Mouse (Mus musculus): Measurements from ENCODE around the gene Hsd17b13. TPM values are rescaled to one million over a fixed set of nuclear protein-coding genes. Genes with fewer than 3 reads are reported as not detected.

Hsd17b13 gene
- polyA plus RNA-seq, 1 experiment from 2014 or later, result not detected

- Histone ChIP-seq H3K4me2 (ENCODE audit: low read depth, severe bottlenecking) (no peak overlapping the region), H3K9me3 (ENCODE audit: control insufficient read depth, low read length) (no peaks in the 10 kb centered on the region), H3K36me3 (ENCODE audit: control insufficient read depth, insufficient read depth, low read length) (no peaks in the 10 kb centered on the region), H3K27ac (replicated peaks; ENCODE audit: low read depth, low read length) (no peak overlapping the region), H3K27me3 (ENCODE audit: control insufficient read depth, insufficient read depth, low read length) (no peaks in the 10 kb centered on the region), H3K4me3 (ENCODE audit: low read depth, low read length) (no peak overlapping the region), H3K4me1 (ENCODE audit: control insufficient read depth, insufficient read depth, low read length) (no peaks in the 10 kb centered on the region), H3K9ac (ENCODE audit: low read length) (no peak overlapping the region)
- no peak for ATAC-seq (ENCODE audit: insufficient number of reproducible peaks, low FRiP score, low TSS enrichment, low read depth)
- 90% methylated on average over 6 of the region's 6 CpGs for WGBS
- no peak for DNase-seq (ENCODE audit: low spot score)
Observed at GRCm38 (mm10) chr5:103906173-103906572, 71.0 kb downstream of the Hsd17b13 start.

Other genes starting within 250 kb of the Hsd17b13 start
- gene Klhl8, start 66.2 kb downstream of the Hsd17b13 start, polyA plus RNA-seq (2014; fragmentation: Nextera tagmentation; extraction: Ambion mirVana), result 11.0 and 11.2 TPM in 2 replicates
- gene Hsd17b11, start 44.5 kb upstream of the Hsd17b13 start, polyA plus RNA-seq (2014; fragmentation: Nextera tagmentation; extraction: Ambion mirVana), result 2.5 and 2.6 TPM in 2 replicates
- gene Nudt9, start 68.9 kb upstream of the Hsd17b13 start, polyA plus RNA-seq (2014; fragmentation: Nextera tagmentation; extraction: Ambion mirVana), result 66.4 and 67.7 TPM in 2 replicates
- gene Gm17660, start 100.2 kb upstream of the Hsd17b13 start, polyA plus RNA-seq (2014; fragmentation: Nextera tagmentation; extraction: Ambion mirVana), result not detected in 2 replicates
- 20.5 and 21.8 TPM in 2 replicates for gene Sparcl1, start 136.3 kb upstream of the Hsd17b13 start, polyA plus RNA-seq (2014; fragmentation: Nextera tagmentation; extraction: Ambion mirVana)
- not detected in 2 replicates for gene Dspp, start 193.3 kb upstream of the Hsd17b13 start, polyA plus RNA-seq (2014; fragmentation: Nextera tagmentation; extraction: Ambion mirVana)
- not detected in 2 replicates for gene Dmp1, start 225.2 kb upstream of the Hsd17b13 start, polyA plus RNA-seq (2014; fragmentation: Nextera tagmentation; extraction: Ambion mirVana)

All from limb, embryonic 11.5 days (tissue).